Mouse (Mus musculus) forebrain, embryonic 16.5 days (tissue): ENCODE measurements at regions not wholly inside any gene's neighbourhood (a gene's known extent, or its start where the extent isn't known, plus 50 kb on each side); places are given as distances from the start of the nearest gene placed in this dataset.

Experiments used
- ATAC-seq: fragments of 200-750 bp; cut with Nextera tagmentation; 2 replicates; pipeline ENCODE4 v1.8.0; 2017; ENCODE audit warnings: mild to moderate bottlenecking, moderate library complexity
- H3K27ac ChIP-seq: fragments of 300-500 bp; sonication (generic); 2 replicates; pipeline ENCODE4 v1.5.1; 2014; ENCODE audit warnings: low read length, control low read depth
- H3K27me3 ChIP-seq: fragments of 300-500 bp; sonication (generic); replicated peaks from 2 replicates; pipeline ENCODE4 v1.6.1; 2014; ENCODE audit warnings: low read length; ENCODE audit not compliant: control insufficient read depth, insufficient read depth
- H3K36me3 ChIP-seq: fragments of 300-500 bp; sonication (generic); 2 replicates; pipeline ENCODE4 v1.6.1; 2014; ENCODE audit not compliant: control insufficient read depth, insufficient read depth
- H3K4me1 ChIP-seq: fragments of 300-500 bp; sonication (generic); replicated peaks from 2 replicates; pipeline ENCODE4 v1.6.1; 2014; ENCODE audit warnings: low read length; ENCODE audit not compliant: control insufficient read depth, insufficient read depth
- H3K4me2 ChIP-seq: fragments of 300-500 bp; sonication (generic); 2 replicates; pipeline ENCODE4 v1.6.1; 2014; ENCODE audit warnings: mild to moderate bottlenecking, low read length, control low read depth
- H3K4me3 ChIP-seq: fragments of 300-500 bp; sonication (generic); replicated peaks from 2 replicates; pipeline ENCODE4 v1.5.1; 2014; ENCODE audit warnings: mild to moderate bottlenecking, low read length, control low read depth
- H3K9ac ChIP-seq: fragments of 300-500 bp; sonication (generic); replicated peaks from 2 replicates; pipeline ENCODE4 v1.6.1; 2014; ENCODE audit warnings: low read depth, low read length, control low read depth
- H3K9me3 ChIP-seq: fragments of 300-500 bp; sonication (generic); 2 replicates; pipeline ENCODE4 v1.6.1; 2016; ENCODE audit warnings: low read length; ENCODE audit not compliant: control insufficient read depth
- WGBS: fragments of 180-500 bp; shearing (Covaris S2); extraction: QIAGEN DNeasy Blood & Tissue Kit; methylation state at CpG from one replicate; pipeline ENCODE4 v1.1.7; 2014; 5-methylcytosine and 5-hydroxymethylcytosine counted together

DNA sequence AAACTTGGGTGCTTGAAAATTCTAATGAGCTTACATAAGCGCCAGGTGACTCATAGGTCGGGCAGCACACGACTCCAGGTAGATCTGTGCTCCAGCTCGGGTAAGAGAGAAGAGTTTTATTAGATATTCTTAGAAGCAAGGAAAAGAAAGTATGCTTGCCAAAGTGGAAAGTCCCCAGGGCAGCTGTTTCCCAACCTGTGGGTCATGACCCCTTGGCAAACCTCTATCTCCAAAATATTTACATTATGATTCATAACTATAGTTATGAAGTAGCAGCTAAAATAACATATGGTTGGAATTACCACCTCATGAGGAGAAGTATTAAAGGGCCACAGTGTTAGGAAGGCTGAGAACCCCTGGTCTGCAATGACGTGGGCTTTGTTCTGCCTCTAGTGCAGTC, 206.4 kb downstream of the Rpap3 start:
- H3K4me1 ChIP-seq: peaks cover 2% of the 10 kb centered on the region
- 93% methylated on average over 5 of the region's 5 CpGs for WGBS
- no peak overlapping the region for H3K9ac ChIP-seq
- no peak for ATAC-seq
- H3K4me2 ChIP-seq: no peak overlapping the region
- H3K9me3 ChIP-seq: no peaks in the 10 kb centered on the region
- no peaks in the 10 kb centered on the region for H3K27me3 ChIP-seq
- no peaks in the 10 kb centered on the region for H3K36me3 ChIP-seq
- H3K4me3 ChIP-seq: no peak overlapping the region
- H3K27ac ChIP-seq: no peak overlapping the region

DNA sequence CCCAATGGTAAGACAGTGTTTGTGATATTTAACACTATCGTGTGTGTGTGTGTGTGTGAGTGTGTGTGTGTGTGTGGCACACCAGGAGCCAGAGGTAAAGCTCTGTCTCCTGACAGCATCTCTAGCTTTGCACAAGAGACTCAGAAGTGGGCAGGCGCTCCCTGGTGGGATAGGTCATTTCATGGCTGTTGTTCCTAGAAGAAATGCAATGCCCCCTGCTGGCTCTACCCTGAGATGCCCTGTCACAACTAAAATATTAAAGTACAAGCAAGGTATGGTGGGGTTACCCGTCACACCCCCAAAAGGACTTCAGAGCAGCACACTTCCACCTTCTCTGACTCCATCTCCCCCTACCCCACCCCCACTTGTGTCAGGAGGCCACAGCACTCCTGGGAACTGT, 207.2 kb downstream of the Rpap3 start:
- Histone ChIP-seq H3K4me1 (peaks cover 2% of the 10 kb centered on the region), H3K27ac (no peak overlapping the region), H3K36me3 (no peaks in the 10 kb centered on the region), H3K4me2 (no peak overlapping the region), H3K9ac (no peak overlapping the region), H3K4me3 (no peak overlapping the region), H3K27me3 (no peaks in the 10 kb centered on the region), H3K9me3 (no peaks in the 10 kb centered on the region)
- WGBS: 92% methylated on average over 3 of the region's 3 CpGs
- no peak for ATAC-seq

DNA sequence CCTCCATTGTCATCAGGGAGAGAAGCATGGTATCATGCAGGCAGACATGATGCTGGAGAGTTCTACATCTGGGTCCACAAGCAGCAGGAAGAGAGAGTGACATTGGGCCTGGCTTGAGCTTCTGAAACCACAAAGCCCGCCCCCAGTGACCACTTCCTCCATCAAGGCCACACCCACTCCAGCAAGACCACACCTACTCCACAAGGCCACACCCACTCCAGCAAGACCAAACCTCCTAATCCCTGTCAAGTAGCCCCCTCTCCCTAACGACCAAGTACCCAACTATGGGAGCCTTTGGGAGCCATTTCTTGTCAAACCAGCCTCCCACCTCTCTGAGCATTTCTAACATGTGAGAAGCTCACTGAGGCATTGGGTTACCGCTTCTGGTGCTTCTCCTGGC, 209.6 kb downstream of the Rpap3 start:
- H3K27me3 ChIP-seq: no peaks in the 10 kb centered on the region
- no peak overlapping the region for H3K27ac ChIP-seq
- H3K4me2 ChIP-seq: no peak overlapping the region
- H3K4me3 ChIP-seq: no peak overlapping the region
- no peaks in the 10 kb centered on the region for H3K9me3 ChIP-seq
- no peak for ATAC-seq
- no peaks in the 10 kb centered on the region for H3K4me1 ChIP-seq
- 79% methylated on average over 3 of the region's 3 CpGs for WGBS
- no peak overlapping the region for H3K9ac ChIP-seq
- H3K36me3 ChIP-seq: no peaks in the 10 kb centered on the region

DNA sequence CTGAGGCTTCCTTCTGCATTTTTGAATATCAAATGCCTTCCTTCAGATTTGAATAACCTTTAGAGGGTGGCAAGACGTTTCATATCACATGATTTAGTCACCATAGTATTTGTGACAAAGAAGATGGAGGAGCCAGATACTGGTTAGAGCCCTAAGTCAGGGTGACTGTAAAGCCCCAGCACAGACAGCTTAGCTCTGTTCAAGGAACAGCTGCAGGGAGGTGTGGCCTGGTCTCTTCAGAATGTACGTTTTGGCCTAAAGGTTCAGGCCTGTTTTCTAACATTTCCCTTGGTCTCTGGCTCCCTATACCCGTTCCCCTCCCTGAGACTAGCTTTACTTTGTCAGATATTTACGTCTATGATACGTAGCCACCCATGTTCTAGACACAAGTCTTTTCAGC, 212.3 kb downstream of the Rpap3 start:
- H3K4me2 ChIP-seq: no peak overlapping the region
- no peak overlapping the region for H3K27ac ChIP-seq
- WGBS: 87% methylated on average over 5 of the region's 5 CpGs
- no peak overlapping the region for H3K9ac ChIP-seq
- H3K9me3 ChIP-seq: no peaks in the 10 kb centered on the region
- no peaks in the 10 kb centered on the region for H3K27me3 ChIP-seq
- no peak for ATAC-seq
- H3K4me3 ChIP-seq: no peak overlapping the region
- no peaks in the 10 kb centered on the region for H3K4me1 ChIP-seq
- no peaks in the 10 kb centered on the region for H3K36me3 ChIP-seq

DNA sequence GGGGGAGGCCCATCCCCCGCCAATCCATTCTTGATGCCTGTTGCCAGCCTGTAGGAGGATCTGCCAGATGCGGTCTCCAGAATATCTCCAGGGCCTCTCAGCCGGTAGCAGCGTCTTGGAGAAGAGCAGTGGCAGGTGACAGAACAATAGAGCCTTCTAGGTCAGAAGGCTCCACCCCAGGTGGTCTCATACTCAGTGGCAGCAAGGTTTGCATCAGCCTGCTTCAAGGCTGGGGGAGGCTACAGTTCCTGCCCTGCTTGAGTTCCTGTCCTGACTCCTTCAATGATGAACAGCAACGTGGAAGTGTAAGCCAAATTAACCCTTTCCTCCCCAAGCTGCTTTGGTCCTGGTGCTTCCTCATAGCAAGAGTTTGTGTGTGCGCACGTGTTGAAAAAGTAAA, 213.8 kb downstream of the Rpap3 start:
- no peaks in the 10 kb centered on the region for H3K27me3 ChIP-seq
- H3K36me3 ChIP-seq: no peaks in the 10 kb centered on the region
- no peak overlapping the region for H3K9ac ChIP-seq
- H3K4me1 ChIP-seq: no peaks in the 10 kb centered on the region
- no peak overlapping the region for H3K27ac ChIP-seq
- 74% methylated on average over 7 of the region's 7 CpGs for WGBS
- H3K4me2 ChIP-seq: no peak overlapping the region
- ATAC-seq: no peak
- no peaks in the 10 kb centered on the region for H3K9me3 ChIP-seq
- no peak overlapping the region for H3K4me3 ChIP-seq

DNA sequence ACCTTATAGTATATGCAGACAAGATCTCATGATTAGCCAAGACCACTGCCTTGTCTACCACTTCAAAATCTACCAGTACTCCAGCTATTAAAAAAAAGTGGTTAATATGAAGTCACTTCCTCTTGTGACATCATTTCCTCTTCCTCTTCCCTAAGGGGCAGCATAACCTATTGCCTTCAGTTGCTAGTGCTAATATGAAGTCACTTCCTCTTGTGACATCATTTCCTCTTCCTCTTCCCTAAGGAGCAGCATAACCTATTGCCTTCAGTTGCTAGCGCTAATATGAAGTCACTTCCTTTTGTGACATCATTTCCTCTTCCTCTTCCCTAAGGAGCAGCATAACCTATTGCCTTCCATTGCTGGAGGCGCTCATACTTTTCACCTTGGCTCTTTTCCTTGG, 218.2 kb downstream of the Rpap3 start:
- H3K27ac ChIP-seq: no peak overlapping the region
- 95% methylated on average over 2 of the region's 2 CpGs for WGBS
- no peaks in the 10 kb centered on the region for H3K9me3 ChIP-seq
- H3K36me3 ChIP-seq: no peaks in the 10 kb centered on the region
- no peak overlapping the region for H3K4me2 ChIP-seq
- no peak for ATAC-seq
- H3K27me3 ChIP-seq: no peaks in the 10 kb centered on the region
- no peak overlapping the region for H3K4me3 ChIP-seq
- H3K9ac ChIP-seq: no peak overlapping the region
- H3K4me1 ChIP-seq: no peaks in the 10 kb centered on the region

DNA sequence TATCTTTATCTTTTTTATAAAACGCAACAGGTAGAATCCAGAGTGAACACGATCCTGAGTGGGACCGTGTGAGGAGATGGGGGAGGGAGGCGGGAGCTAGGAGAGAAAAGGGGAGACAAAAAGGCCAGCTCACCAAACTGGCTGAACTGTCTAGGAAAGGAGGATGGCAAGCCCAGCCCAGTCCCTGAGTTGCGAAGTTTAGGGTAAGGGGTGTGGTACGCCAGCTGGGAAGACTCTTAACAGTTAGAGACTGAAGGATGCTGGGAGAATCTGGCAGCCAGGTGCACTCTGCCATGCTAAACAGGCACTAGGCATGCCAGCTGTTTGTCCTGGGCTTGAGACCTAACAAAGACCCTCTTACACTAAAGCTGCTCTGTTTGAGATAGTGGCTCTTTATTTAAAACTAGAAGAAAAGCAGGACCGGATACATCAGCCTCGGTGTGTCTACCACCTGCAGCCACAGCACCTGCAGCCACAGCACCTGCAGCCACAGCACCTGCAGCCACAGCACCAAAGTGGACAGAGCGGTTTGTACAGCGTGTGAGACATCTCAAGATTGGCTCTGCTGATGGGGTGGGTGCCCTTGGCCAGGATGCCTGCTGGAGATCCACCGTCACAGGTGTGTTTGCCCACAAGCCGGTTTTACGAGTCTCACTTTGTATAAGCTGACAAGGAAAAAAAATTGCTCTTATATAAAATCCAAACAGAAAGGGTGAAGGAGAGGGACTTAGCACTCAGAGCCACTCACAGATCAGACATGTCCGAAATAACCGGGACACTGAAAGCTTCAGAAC, 225.1 kb upstream of the Amigo2 start:
- Histone ChIP-seq H3K36me3 (no peaks in the 10 kb centered on the region), H3K4me3 (no peak overlapping the region), H3K4me2 (no peak overlapping the region), H3K9me3 (no peaks in the 10 kb centered on the region), H3K4me1 (no peaks in the 10 kb centered on the region), H3K27me3 (no peaks in the 10 kb centered on the region), H3K9ac (no peak overlapping the region), H3K27ac (no peak overlapping the region)
- no peak for ATAC-seq
- WGBS: 89% methylated on average over 15 of the region's 15 CpGs

DNA sequence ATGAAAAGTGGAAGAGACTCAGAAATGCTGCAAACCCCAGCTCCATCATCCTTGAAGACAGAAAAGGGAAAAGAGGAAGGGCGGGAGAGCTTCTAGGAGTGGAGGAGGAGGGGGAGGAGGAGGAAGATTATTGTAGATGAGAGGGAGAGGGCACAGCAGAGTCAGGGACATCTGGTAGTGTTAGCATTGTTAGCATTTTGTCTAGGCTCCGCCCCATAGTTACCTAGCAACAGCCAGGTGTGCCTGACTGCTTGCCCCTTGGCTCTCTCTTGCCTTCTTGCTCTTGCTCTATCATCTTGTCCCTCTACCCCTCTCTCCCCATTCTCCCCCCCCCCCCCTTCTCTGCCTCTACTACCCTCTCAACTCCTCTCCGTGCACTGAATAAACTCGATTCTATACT, 224.4 kb upstream of the Amigo2 start:
- no peaks in the 10 kb centered on the region for H3K27me3 ChIP-seq
- no peak for ATAC-seq
- WGBS: 93% methylated on average over 4 of the region's 4 CpGs

DNA sequence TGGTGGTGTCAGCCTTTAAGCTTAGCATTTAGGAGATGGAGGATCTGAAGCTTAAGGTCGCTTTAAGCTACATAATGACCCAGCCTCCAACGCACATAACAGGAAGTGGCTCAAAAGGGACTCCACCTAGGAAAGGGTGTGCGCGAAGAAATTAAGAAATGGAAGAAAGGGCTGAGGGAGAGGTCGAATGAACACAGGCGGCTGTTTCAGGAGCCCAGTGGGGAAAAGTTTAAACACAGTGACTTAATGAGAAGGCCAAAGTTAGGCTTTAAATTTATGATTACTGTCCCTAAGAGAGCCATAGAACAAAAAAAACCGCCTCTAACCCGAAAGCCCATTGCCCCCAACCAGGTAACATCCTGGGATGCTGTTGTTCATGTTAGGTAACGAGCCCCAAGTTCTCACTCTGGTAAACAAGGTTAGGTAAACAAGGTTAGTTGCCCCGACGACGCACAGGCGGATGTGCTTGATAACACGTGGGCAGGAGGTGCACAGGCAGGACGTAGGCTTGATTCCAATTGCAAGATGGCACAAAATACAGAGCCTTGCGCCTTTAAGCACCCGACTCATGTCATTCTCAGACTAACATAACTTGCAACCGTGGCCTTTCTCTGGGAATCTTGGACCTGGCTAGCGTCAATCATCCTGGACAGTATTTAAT, 222.7 kb upstream of the Amigo2 start:
- 80% methylated on average over 19 of the region's 19 CpGs for WGBS
- H3K4me1 ChIP-seq: no peaks in the 10 kb centered on the region
- H3K9ac ChIP-seq: no peak overlapping the region
- H3K27me3 ChIP-seq: no peaks in the 10 kb centered on the region
- no peak for ATAC-seq
- no peaks in the 10 kb centered on the region for H3K9me3 ChIP-seq
- H3K4me2 ChIP-seq: no peak overlapping the region
- H3K36me3 ChIP-seq: no peaks in the 10 kb centered on the region
- H3K4me3 ChIP-seq: no peak overlapping the region
- no peak overlapping the region for H3K27ac ChIP-seq

More for the DNA sequence above, 224.4 kb upstream of the Amigo2 start:
- Histone ChIP-seq H3K36me3 (no peaks in the 10 kb centered on the region), H3K9me3 (no peaks in the 10 kb centered on the region), H3K27ac (no peak overlapping the region), H3K9ac (no peak overlapping the region), H3K4me2 (no peak overlapping the region), H3K4me1 (no peaks in the 10 kb centered on the region), H3K4me3 (no peak overlapping the region)
